ENCODE assay signal across 8 mouse cellular contexts in genomic region chr12:86829581-86830246, GRCm38 (mm10). TPM values are rescaled to one million over a fixed set of nuclear protein-coding genes. Genes with fewer than 3 reads are reported as not detected.
A peak's percentile ranks its signal among the peaks of the same experiment; 100 is the strongest.
DNase-seq lines count a peak whose midpoint lies in the region; ATAC-seq lines count a peak whose summit lies in the region.

No protein-coding gene starts in this region.

- peaks cover 83% of the 10 kb centered on the region for H3K4me1 ChIP-seq in megakaryocyte, embryonic 14.5 days
- H3K4me1 ChIP-seq in limb, embryonic 12.5 days (replicated peaks): peaks cover 48% of the 10 kb centered on the region

- H3K36me3 ChIP-seq in megakaryocyte, embryonic 14.5 days (replicated peaks; ENCODE audit: low read length): no peaks in the 10 kb centered on the region
- H3K36me3 ChIP-seq in limb, embryonic 12.5 days: no peaks in the 10 kb centered on the region

- no peak overlapping the region for H3K9ac ChIP-seq in limb, embryonic 12.5 days (replicated peaks)

- no peak overlapping the region for H3K4me2 ChIP-seq in limb, embryonic 12.5 days

- peak overlapping the region; percentile 38 for H3K4me3 ChIP-seq in megakaryocyte, embryonic 14.5 days (replicated peaks)
- H3K4me3 ChIP-seq in limb, embryonic 12.5 days (replicated peaks): no peak overlapping the region

- WGBS in limb, embryonic 12.5 days: 70% methylated on average over 16 of the region's 16 CpGs

- H3K27ac ChIP-seq in limb, embryonic 12.5 days: peak overlapping the region; percentile 32; the same call in 1 of the 2 replicates

- H3K9me3 ChIP-seq in megakaryocyte, embryonic 14.5 days: no peaks in the 10 kb centered on the region
- no peaks in the 10 kb centered on the region for H3K9me3 ChIP-seq in limb, embryonic 12.5 days

- peak; percentile 81 for DNase-seq in thymus, postnatal 0 days (ENCODE audit: low spot score)
- no peak for DNase-seq in kidney, postnatal 14 days
- DNase-seq in urinary bladder, postnatal 36 days (ENCODE audit: low spot score in 2 of 2): no peak
- no peak for DNase-seq in testis, postnatal 10 days (ENCODE audit: low spot score)

- ATAC-seq in megakaryocyte, adult 5-6 weeks (ENCODE audit: poor library complexity, severe bottlenecking): no peak
- peak; percentile 47 for ATAC-seq in erythroid progenitor cell, adult 5-6 weeks (replicated peaks; ENCODE audit: low FRiP score, poor library complexity, severe bottlenecking)
- no peak for ATAC-seq in limb, embryonic 12.5 days (ENCODE audit: insufficient number of reproducible peaks, insufficient read depth, low FRiP score, low TSS enrichment, low read depth)

- no peaks in the 10 kb centered on the region for H3K27me3 ChIP-seq in megakaryocyte, embryonic 14.5 days (replicated peaks)
- no peaks in the 10 kb centered on the region for H3K27me3 ChIP-seq in limb, embryonic 12.5 days

RNA-seq across cellular contexts. Expression of gene Irf2bpl, which starts 54.9 kb away (rescaled TPM):
- 32.7 and 46.2 TPM in 2 replicates for polyA plus RNA-seq in megakaryocyte, embryonic 14.5 days (2012; ENCODE audit: insufficient read depth, low replicate concordance)
- total RNA-seq in megakaryocyte, adult 5-6 weeks (2015): 3.0 and 3.6 TPM in 2 replicates
- 1.4 and 3.5 TPM in 2 replicates for total RNA-seq in megakaryocyte, adult 5-6 weeks (2017)
- 0.72 and 2.5 TPM in 2 replicates for total RNA-seq in erythroid progenitor cell, adult 5-6 weeks (2015; ENCODE audit: low replicate concordance)
- 0.53 and 1.5 TPM in 2 replicates for total RNA-seq in erythroid progenitor cell, adult 5-6 weeks (2017; ENCODE audit: low replicate concordance)
- polyA plus RNA-seq in limb, embryonic 12.5 days (2016; fragmentation: Nextera tagmentation; extraction: Ambion mirVana): 55.7 and 57.2 TPM in 2 replicates
- polyA plus RNA-seq in thymus, postnatal 0 days (2015; fragmentation: Nextera tagmentation; extraction: Ambion mirVana): 13.1 and 15.5 TPM in 2 replicates
